24 mouse cellular contexts compared by ENCODE assay signal in the genomic region with DNA sequence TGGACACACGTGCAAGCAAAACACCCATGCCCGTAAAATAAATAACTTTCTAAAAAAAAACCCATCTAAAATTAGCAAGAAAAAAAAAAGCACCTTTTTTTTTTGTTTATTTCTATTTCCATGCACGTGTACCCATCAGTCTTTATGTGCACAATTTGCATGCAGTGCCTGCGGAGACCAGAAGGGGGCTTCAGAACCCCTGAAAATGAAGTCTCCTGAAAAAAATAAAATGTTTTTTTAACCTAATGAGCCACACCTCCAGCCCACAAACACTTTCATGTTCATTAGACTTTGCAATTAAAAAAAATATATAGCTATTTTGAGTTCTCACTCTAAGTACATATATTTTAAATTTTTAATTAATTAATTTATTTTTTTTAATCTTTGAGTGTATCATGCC.
DNase-seq lines count a peak whose midpoint lies in the region; ATAC-seq and TF ChIP-seq lines count a peak whose summit lies in the region.
"Had no signal": no experiment of that assay in that cellular context is flagged by ENCODE, and none has a peak within 500 bp of the region (broad histone marks: within the 10 kb centered on the region; RNA-seq: fewer than 3 reads in every experiment).

No protein-coding gene starts in this region.

- H3K4me3 ChIP-seq in hindbrain, postnatal 0 days (ENCODE audit: low read length) = no peak overlapping the region
- no peak overlapping the region for H3K4me3 ChIP-seq in hindbrain, embryonic 12.5 days
- no peak overlapping the region for H3K4me3 ChIP-seq in kidney, embryonic 16.5 days (ENCODE audit: low read length)
- H3K4me3 ChIP-seq: forebrain, embryonic 10.5 days; heart, embryonic 15.5 days; midbrain, embryonic 12.5 days; neural tube, embryonic 13.5 days had no signal

- no peaks in the 10 kb centered on the region for H3K4me1 ChIP-seq in hindbrain, postnatal 0 days (ENCODE audit: insufficient read depth, low read length)
- peaks cover 11% of the 10 kb centered on the region for H3K4me1 ChIP-seq in hindbrain, embryonic 12.5 days
- no peaks in the 10 kb centered on the region for H3K4me1 ChIP-seq in kidney, embryonic 16.5 days (ENCODE audit: insufficient read depth, low read length)

- no peak overlapping the region for H3K27ac ChIP-seq in hindbrain, postnatal 0 days
- H3K27ac ChIP-seq in hindbrain, embryonic 12.5 days = no peak overlapping the region
- H3K27ac ChIP-seq in kidney, embryonic 16.5 days (ENCODE audit: low read length) = no peak overlapping the region
- H3K27ac ChIP-seq: forebrain, embryonic 10.5 days; heart, embryonic 15.5 days; midbrain, embryonic 12.5 days; neural tube, embryonic 13.5 days had no signal

- 91% methylated on average over 4 of the region's 4 CpGs for WGBS in hindbrain, postnatal 0 days
- WGBS in hindbrain, embryonic 12.5 days = 86% methylated on average over 4 of the region's 4 CpGs
- WGBS in kidney, embryonic 16.5 days = 86% methylated on average over 4 of the region's 4 CpGs

- DNase-seq in hindbrain, postnatal 0 days (ENCODE audit: low spot score) = no peak
- DNase-seq in thymus, postnatal 4 days = peak; percentile 42
- no peak for DNase-seq in thymus, postnatal 10 days (ENCODE audit: low spot score in 2 of 2)
- no peak for DNase-seq in Patski (ENCODE audit: low read depth, low spot score)
- DNase-seq in cerebellum, adult 8-10 months = no peak
- DNase-seq in embryo, embryonic 9.5 days (ENCODE audit: extremely low spot score) = no peak
- DNase-seq: adrenal gland, postnatal 10 days; cerebellum, adult 11 months; gastrocnemius, postnatal 10 days; heart, adult 18-20 months; heart, postnatal 4 days; kidney, adult 2 months; kidney, postnatal 36 days; layer of hippocampus, adult 9-11 months; liver; right cerebral cortex, postnatal 14 days had no signal

- ATAC-seq in hindbrain, postnatal 0 days = no peak
- ATAC-seq in hindbrain, embryonic 12.5 days (ENCODE audit: low FRiP score) = no peak
- no peak for ATAC-seq in Patski
- ATAC-seq in kidney, embryonic 16.5 days (ENCODE audit: low FRiP score, low TSS enrichment) = no peak
- ATAC-seq: hindbrain, embryonic 16.5 days; lung, postnatal 0 days had no signal

- CTCF ChIA-PET in Patski (lab: Charles Lee) = interaction anchor here (0.6 kb wide), 1 partner anchor 34 kb away, joined by 3 read pairs; no protein-coding TSS in a partner anchor

- H3K9me3 ChIP-seq in hindbrain, postnatal 0 days (ENCODE audit: low read length) = no peaks in the 10 kb centered on the region
- H3K9me3 ChIP-seq in hindbrain, embryonic 12.5 days (replicated peaks) = no peaks in the 10 kb centered on the region
- no peaks in the 10 kb centered on the region for H3K9me3 ChIP-seq in kidney, embryonic 16.5 days (ENCODE audit: low read length)
- H3K9me3 ChIP-seq: forebrain, embryonic 10.5 days; heart, embryonic 15.5 days; midbrain, embryonic 12.5 days; neural tube, embryonic 13.5 days had no signal

- H3K27me3 ChIP-seq in hindbrain, postnatal 0 days (ENCODE audit: insufficient read depth, low read length) = no peaks in the 10 kb centered on the region
- H3K27me3 ChIP-seq in hindbrain, embryonic 12.5 days = no peaks in the 10 kb centered on the region
- H3K27me3 ChIP-seq in Patski = no peaks in the 10 kb centered on the region
- no peaks in the 10 kb centered on the region for H3K27me3 ChIP-seq in kidney, embryonic 16.5 days (ENCODE audit: insufficient read depth, low read length)
- H3K27me3 ChIP-seq: heart, embryonic 15.5 days; midbrain, embryonic 12.5 days; neural tube, embryonic 13.5 days had no signal

- no peak overlapping the region for H3K4me2 ChIP-seq in hindbrain, postnatal 0 days (ENCODE audit: low read depth, low read length)
- no peak overlapping the region for H3K4me2 ChIP-seq in hindbrain, embryonic 12.5 days (replicated peaks)
- H3K4me2 ChIP-seq in kidney, embryonic 16.5 days (replicated peaks; ENCODE audit: low read depth, low read length) = no peak overlapping the region
- H3K4me2 ChIP-seq: heart, embryonic 15.5 days; midbrain, embryonic 12.5 days; neural tube, embryonic 13.5 days had no signal

- no peak overlapping the region for H3K9ac ChIP-seq in hindbrain, postnatal 0 days (replicated peaks; ENCODE audit: low read length)
- no peak overlapping the region for H3K9ac ChIP-seq in hindbrain, embryonic 12.5 days
- H3K9ac ChIP-seq in kidney, embryonic 16.5 days (replicated peaks; ENCODE audit: low read length) = no peak overlapping the region
- H3K9ac ChIP-seq: heart, embryonic 15.5 days; midbrain, embryonic 12.5 days; neural tube, embryonic 13.5 days had no signal

- no peaks in the 10 kb centered on the region for H3K36me3 ChIP-seq in hindbrain, postnatal 0 days (ENCODE audit: insufficient read depth, low read length)
- no peaks in the 10 kb centered on the region for H3K36me3 ChIP-seq in hindbrain, embryonic 12.5 days
- H3K36me3 ChIP-seq in kidney, embryonic 16.5 days (ENCODE audit: insufficient read depth, low read length) = no peaks in the 10 kb centered on the region
- H3K36me3 ChIP-seq: forebrain, embryonic 10.5 days; heart, embryonic 15.5 days; midbrain, embryonic 12.5 days; neural tube, embryonic 13.5 days had no signal

- POLR2A ChIA-PET in Patski (lab: Charles Lee) = no interaction called here

- TF ChIP-seq CTCF in hindbrain, postnatal 0 days (IDR thresholded peaks at IDR 0.05; ENCODE audit: low read depth) = 0 out of 2 replicates have a peak, but pooled peaks have one; percentile 30
- peak; percentile 47 for TF ChIP-seq CTCF in Patski (IDR thresholded peaks at IDR 0.05)

- in situ Hi-C loops in Patski (cut with MboI; ENCODE audit: low pct_unique_long_range_greater_than_20kb) = no loop called here
